Mouse (Mus musculus): Measurements from ENCODE around the gene Ubxn11. TPM values are rescaled to one million over a fixed set of nuclear protein-coding genes. Genes with fewer than 3 reads are reported as not detected.

Ubxn11 gene
- total and polyA plus RNA-seq, 3 experiments: 6.0 to 38.8 (median 18.8) TPM

DNA sequence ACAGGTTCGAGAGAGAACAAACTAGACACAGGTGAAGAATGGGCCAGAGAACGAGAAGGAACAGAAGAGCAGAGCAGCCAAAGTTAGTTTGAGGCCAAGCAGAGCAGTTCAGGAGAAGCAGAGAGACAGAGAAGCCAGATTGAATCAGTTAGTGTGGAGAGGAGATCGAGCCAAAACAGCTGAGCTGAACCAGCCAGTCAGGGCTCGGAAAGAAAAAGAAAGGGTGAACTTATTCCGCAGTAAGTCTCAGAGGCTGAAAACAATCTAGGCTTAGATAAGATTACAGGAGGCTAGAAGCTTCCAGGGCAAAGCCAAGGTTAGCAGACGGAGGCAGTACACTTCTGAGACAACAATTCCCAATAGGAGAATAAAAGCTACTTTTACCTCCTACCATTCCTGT is 62.7 kb downstream of the Ubxn11 start:
- H3K4me1 ChIP-seq (ENCODE audit: control insufficient read depth in 1 of 2, insufficient read depth in 2 of 2): peaks cover 0 to 4% of the 10 kb centered on the region in 2 experiments; a peak in 1 of 4 replicates
- H3K4me3 ChIP-seq (replicated peaks in 1 of 3; ENCODE audit: low read depth in 2 of 3, low read length in 2 of 3, poor library complexity in 1 of 3): no peak overlapping the region
- no peak overlapping the region for H3K4me2 ChIP-seq (ENCODE audit: insufficient read depth, low read depth, poor library complexity, severe bottlenecking)
- in situ Hi-C loops (cut with MboI; ENCODE audit: low pct_ligation_motif_present, low pct_unique_long_range_greater_than_20kb, low sequenced_read_pairs): no loop called here
- no peaks in the 10 kb centered on the region for H3K27me3 ChIP-seq (replicated peaks)
- TF ChIP-seq ZKSCAN1 (IDR thresholded peaks at IDR 0.05; ENCODE audit: borderline replicate concordance, low read depth, low read length) (no peak), KAT2A (IDR thresholded peaks at IDR 0.05; ENCODE audit: insufficient replicate concordance, low read length) (no peak), IRF4 (IDR thresholded peaks at IDR 0.05; ENCODE audit: low read depth, low read length) (no peak), MAX (IDR thresholded peaks at IDR 0.05; ENCODE audit: low read length) (no peak), SIN3A (IDR thresholded peaks at IDR 0.05; ENCODE audit: low read length) (no peak), E2F4 (IDR thresholded peaks at IDR 0.05; ENCODE audit: insufficient replicate concordance, low read depth, low read length) (no peak), TCF12 (IDR thresholded peaks at IDR 0.05; ENCODE audit: low read depth, low read length) (no peak), JUN (IDR thresholded peaks at IDR 0.05; ENCODE audit: insufficient read depth, low read depth, low read length) (no peak), ELF1 (IDR thresholded peaks at IDR 0.05; ENCODE audit: low read depth, low read length) (no peak), TBP (conservative IDR thresholded peaks at IDR 0.05; ENCODE audit: low read depth, low read length) (no peak), PAX5 (IDR thresholded peaks at IDR 0.05; ENCODE audit: low read length) (no peak), MXI1 (IDR thresholded peaks at IDR 0.05; ENCODE audit: low read depth, low read length) (no peak), POLR2A (IDR thresholded peaks at IDR 0.05; ENCODE audit: low read depth, low read length) (no peak), MEF2A (IDR thresholded peaks at IDR 0.05; ENCODE audit: borderline replicate concordance, low read depth, low read length) (no peak), MAFK (IDR thresholded peaks at IDR 0.05; ENCODE audit: insufficient replicate concordance, low read length) (no peak), UBTF (IDR thresholded peaks at IDR 0.05; ENCODE audit: low read depth, low read length) (no peak)
- H3K36me3 ChIP-seq (replicated peaks in 1 of 2; ENCODE audit: control insufficient read depth in 1 of 2, insufficient read depth in 1 of 2, low read length in 1 of 2): peaks cover 3 to 33% of the 10 kb centered on the region in 2 experiments
- H3K79me2 ChIP-seq (replicated peaks; ENCODE audit: control insufficient read depth, extremely low read depth, insufficient read depth, poor library complexity, severe bottlenecking): no peaks in the 10 kb centered on the region
- H3K9me3 ChIP-seq (replicated peaks; ENCODE audit: low read length): no peaks in the 10 kb centered on the region
- no peak overlapping the region for H3K27ac ChIP-seq (ENCODE audit: insufficient read depth, low read depth)
- no peak for DNase-seq (ENCODE audit: extremely low read depth)
- dilution Hi-C loops (cut with MboI; ENCODE audit: extremely low pct_ligation_motif_present, extremely low pct_unique_long_range_greater_than_20kb, low sequenced_read_pairs): no loop called here
- no peak overlapping the region for H3K9ac ChIP-seq (ENCODE audit: insufficient read depth, low read depth)

GRCm38 (mm10) chr4:134165548-134166465 is 63.4 kb downstream of the Ubxn11 start:
- no peaks in the 10 kb centered on the region for H3K79me2 ChIP-seq (replicated peaks; ENCODE audit: control insufficient read depth, extremely low read depth, insufficient read depth, poor library complexity, severe bottlenecking)
- no peaks in the 10 kb centered on the region for H3K27me3 ChIP-seq (replicated peaks)
- H3K27ac ChIP-seq (ENCODE audit: insufficient read depth, low read depth): no peak overlapping the region
- dilution Hi-C loops (cut with MboI; ENCODE audit: extremely low pct_ligation_motif_present, extremely low pct_unique_long_range_greater_than_20kb, low sequenced_read_pairs): no loop called here
- no peak overlapping the region for H3K4me2 ChIP-seq (ENCODE audit: insufficient read depth, low read depth, poor library complexity, severe bottlenecking)
- DNase-seq (ENCODE audit: extremely low read depth): no peak
- peaks cover 3 to 37% of the 10 kb centered on the region in 2 experiments for H3K36me3 ChIP-seq (replicated peaks in 1 of 2; ENCODE audit: control insufficient read depth in 1 of 2, insufficient read depth in 1 of 2, low read length in 1 of 2)
- peaks cover 0 to 4% of the 10 kb centered on the region in 2 experiments; a peak in 1 of 4 replicates for H3K4me1 ChIP-seq (ENCODE audit: control insufficient read depth in 1 of 2, insufficient read depth in 2 of 2)
- in situ Hi-C loops (cut with MboI; ENCODE audit: low pct_ligation_motif_present, low pct_unique_long_range_greater_than_20kb, low sequenced_read_pairs): no loop called here
- no peaks in the 10 kb centered on the region for H3K9me3 ChIP-seq (replicated peaks; ENCODE audit: low read length)
- TF ChIP-seq BHLHE40 (IDR thresholded peaks at IDR 0.05; ENCODE audit: low read depth, low read length) (no peak), TCF12 (IDR thresholded peaks at IDR 0.05; ENCODE audit: low read depth, low read length) (no peak), CHD2 (IDR thresholded peaks at IDR 0.05; ENCODE audit: low read length) (no peak), PAX5 (IDR thresholded peaks at IDR 0.05; ENCODE audit: low read length) (no peak), MXI1 (IDR thresholded peaks at IDR 0.05; ENCODE audit: low read depth, low read length) (no peak), POLR2A (IDR thresholded peaks at IDR 0.05; ENCODE audit: low read depth, low read length) (no peak), E2F4 (IDR thresholded peaks at IDR 0.05; ENCODE audit: insufficient replicate concordance, low read depth, low read length) (no peak)
- no peak overlapping the region for H3K4me3 ChIP-seq (replicated peaks in 1 of 3; ENCODE audit: low read depth in 2 of 3, low read length in 2 of 3, poor library complexity in 1 of 3)
- no peak overlapping the region for H3K9ac ChIP-seq (ENCODE audit: insufficient read depth, low read depth)

Data from CH12.LX (cell line).